Mouse (Mus musculus): Measurements from ENCODE around the gene Rtn4r. TPM values are rescaled to one million over a fixed set of nuclear protein-coding genes. Genes with fewer than 3 reads are reported as not detected.

The Rtn4r gene
- total and polyA plus RNA-seq, 3 experiments = 0.04 TPM; not detected in 2

GRCm38 (mm10) chr16:18159255-18159654 is 31.8 kb downstream of the Rtn4r start (continued):
- no peak for TF ChIP-seq E2F4 (IDR thresholded peaks at IDR 0.05; ENCODE audit: borderline replicate concordance, low read depth, low read length)
- TF ChIP-seq ZC3H11A (IDR thresholded peaks at IDR 0.05; ENCODE audit: low read depth, low read length) = no peak
- no peak for TF ChIP-seq MAFK (IDR thresholded peaks at IDR 0.05; ENCODE audit: borderline replicate concordance, low read depth, low read length)
- peak; percentile 75 for TF ChIP-seq SIN3A (IDR thresholded peaks at IDR 0.05; ENCODE audit: low read length)
- peak; percentile 91 for TF ChIP-seq ETS1 (IDR thresholded peaks at IDR 0.05; ENCODE audit: low read depth, low read length)
- TF ChIP-seq GABPA (IDR thresholded peaks at IDR 0.05; ENCODE audit: low read depth, low read length) = no peak
- TF ChIP-seq RCOR1 (IDR thresholded peaks at IDR 0.05; ENCODE audit: low read depth, low read length) = peak; percentile 80; the same call in 1 of the 2 replicates
- TF ChIP-seq MXI1 (IDR thresholded peaks at IDR 0.05; ENCODE audit: low read depth, low read length) = 0 out of 2 replicates have a peak, but pooled peaks have one; percentile 25
- peak; percentile 83; the same call in 1 of the 2 replicates for TF ChIP-seq MYB (IDR thresholded peaks at IDR 0.05; ENCODE audit: low read depth, low read length)
- TF ChIP-seq TBP (IDR thresholded peaks at IDR 0.05; ENCODE audit: low read depth, low read length) = peak; percentile 77
- TF ChIP-seq BHLHE40 (IDR thresholded peaks at IDR 0.05; ENCODE audit: borderline replicate concordance, low read depth, low read length) = peak; percentile 46; the same call in 1 of the 2 replicates
- no peak for TF ChIP-seq ZNF384 (IDR thresholded peaks at IDR 0.05; ENCODE audit: low read depth, low read length)
- peak; percentile 41; the same call in 1 of the 2 replicates for TF ChIP-seq MYC (IDR thresholded peaks at IDR 0.05; ENCODE audit: low read depth, low read length)
- no peak for TF ChIP-seq UBTF (IDR thresholded peaks at IDR 0.05; ENCODE audit: borderline replicate concordance, insufficient read depth, low read depth, low read length)
- TF ChIP-seq HCFC1 (IDR thresholded peaks at IDR 0.05; ENCODE audit: low read depth, low read length) = 0 out of 2 replicates have a peak, but pooled peaks have one; percentile 43

- Histone ChIP-seq H3K4me1 (ENCODE audit: control insufficient read depth in 1 of 2, insufficient read depth in 2 of 2, low read length in 2 of 2) (peaks cover 22 to 63% of the 10 kb centered on the region in 2 experiments), H3K9me3 (replicated peaks; ENCODE audit: insufficient read depth, low read length) (no peaks in the 10 kb centered on the region)
These were observed 32.3 kb downstream of the Rtn4r start for GRCm38 (mm10) chr16:18159778-18160177.

GRCm38 (mm10) chr16:18160514-18160913 is 33.1 kb downstream of the Rtn4r start:
- Histone ChIP-seq H3K79me2 (ENCODE audit: control insufficient read depth, insufficient read depth, low read length, poor library complexity) (no peaks in the 10 kb centered on the region), H3K4me3 (ENCODE audit: control insufficient read depth in 1 of 2, insufficient read depth in 1 of 2, low read depth in 2 of 2, low read length in 2 of 2) (no peak overlapping the region), H3K4me1 (ENCODE audit: control insufficient read depth in 1 of 2, insufficient read depth in 2 of 2, low read length in 2 of 2) (peaks cover 22 to 63% of the 10 kb centered on the region in 2 experiments), H3K27ac (ENCODE audit: control insufficient read depth, low read depth, low read length) (peak overlapping the region; percentile 87), H3K36me3 (ENCODE audit: control insufficient read depth in 1 of 2, insufficient read depth in 2 of 2, low read length in 2 of 2) (peaks cover 0 to 51% of the 10 kb centered on the region in 2 experiments; a peak in 2 of 4 replicates), H3K9ac (ENCODE audit: control insufficient read depth, low read depth, low read length, poor library complexity, severe bottlenecking) (peak overlapping the region; percentile 10; the same call in 1 of the 2 replicates), H3K27me3 (ENCODE audit: control insufficient read depth in 1 of 2, insufficient read depth in 2 of 2, low read length in 2 of 2) (no peaks in the 10 kb centered on the region), H3K9me3 (replicated peaks; ENCODE audit: insufficient read depth, low read length) (no peaks in the 10 kb centered on the region)
- TF ChIP-seq E2F4 (IDR thresholded peaks at IDR 0.05; ENCODE audit: borderline replicate concordance, low read depth, low read length) (no peak), MXI1 (IDR thresholded peaks at IDR 0.05; ENCODE audit: low read depth, low read length) (no peak), UBTF (IDR thresholded peaks at IDR 0.05; ENCODE audit: borderline replicate concordance, insufficient read depth, low read depth, low read length) (no peak), NELFE (IDR thresholded peaks at IDR 0.05; ENCODE audit: low read depth, low read length) (no peak), POLR2AphosphoS2 (IDR thresholded peaks at IDR 0.05; ENCODE audit: low read length) (no peak), GATA1 (IDR thresholded peaks at IDR 0.05; ENCODE audit: low read depth, low read length) (no peak), USF2 (IDR thresholded peaks at IDR 0.05; ENCODE audit: borderline replicate concordance in 1 of 2, insufficient read depth in 1 of 2, low read depth in 1 of 2, low read length in 2 of 2) (no peak), MEF2A (IDR thresholded peaks at IDR 0.05; ENCODE audit: extremely low read depth, insufficient replicate concordance, low read depth, low read length, poor library complexity, severe bottlenecking) (no peak), MYB (IDR thresholded peaks at IDR 0.05; ENCODE audit: low read depth, low read length) (no peak), JUND (IDR thresholded peaks at IDR 0.05; ENCODE audit: low read depth, low read length) (no peak), RAD21 (IDR thresholded peaks at IDR 0.05; ENCODE audit: low read depth, low read length) (no peak), EP300 (IDR thresholded peaks at IDR 0.05; ENCODE audit: low read depth in 1 of 2, low read length in 2 of 2) (no peak), TAL1 (IDR thresholded peaks at IDR 0.05; ENCODE audit: low read length) (no peak), ZKSCAN1 (IDR thresholded peaks at IDR 0.05; ENCODE audit: low read depth, low read length) (no peak), ELF1 (IDR thresholded peaks at IDR 0.05; ENCODE audit: low read depth, low read length) (no peak), CHD2 (IDR thresholded peaks at IDR 0.05; ENCODE audit: low read length) (no peak)
- DNase-seq (ENCODE audit: low read depth, low spot score) = no peak

More at GRCm38 (mm10) chr16:18159778-18160177, 32.3 kb downstream of the Rtn4r start:
- Histone ChIP-seq H3K79me2 (ENCODE audit: control insufficient read depth, insufficient read depth, low read length, poor library complexity) (no peaks in the 10 kb centered on the region), H3K27me3 (ENCODE audit: control insufficient read depth in 1 of 2, insufficient read depth in 2 of 2, low read length in 2 of 2) (no peaks in the 10 kb centered on the region), H3K36me3 (ENCODE audit: control insufficient read depth in 1 of 2, insufficient read depth in 2 of 2, low read length in 2 of 2) (peaks cover 0 to 51% of the 10 kb centered on the region in 2 experiments; a peak in 2 of 4 replicates), H3K9ac (ENCODE audit: control insufficient read depth, low read depth, low read length, poor library complexity, severe bottlenecking) (peak overlapping the region; percentile 10), H3K27ac (ENCODE audit: control insufficient read depth, low read depth, low read length) (peak overlapping the region; percentile 87), H3K4me3 (ENCODE audit: control insufficient read depth in 1 of 2, insufficient read depth in 1 of 2, low read depth in 2 of 2, low read length in 2 of 2) (no peak overlapping the region)
- DNase-seq (ENCODE audit: low read depth, low spot score) = no peak
- TF ChIP-seq MXI1 (IDR thresholded peaks at IDR 0.05; ENCODE audit: low read depth, low read length) (no peak), KAT2A (conservative IDR thresholded peaks at IDR 0.05; ENCODE audit: low read depth, low read length) (0 out of 2 replicates have a peak, but pooled peaks have one; percentile 12)
